ENCODE assay signal across 7 mouse cellular contexts in genomic region chr1:94469834-94470233, GRCm38 (mm10).
DNase-seq lines count a peak whose midpoint lies in the region; ATAC-seq lines count a peak whose summit lies in the region.
"Not testable (repeated sequence)": the region's sequence is repeated elsewhere in the genome, so short reads cannot be mapped to it uniquely, and the experiment has no call there.

No protein-coding gene starts in this region.

- WGBS in kidney, embryonic 16.5 days, result 97% methylated on average over 18 of the region's 18 CpGs
- 96% methylated on average over 18 of the region's 18 CpGs for WGBS in limb, embryonic 12.5 days

- not testable (repeated sequence) for H3K27ac ChIP-seq in kidney, embryonic 16.5 days (ENCODE audit: low read length); limb, embryonic 12.5 days

- not testable (repeated sequence) for H3K4me1 ChIP-seq in kidney, embryonic 16.5 days (ENCODE audit: insufficient read depth, low read length); limb, embryonic 12.5 days (replicated peaks)

- H3K4me3 ChIP-seq in kidney, embryonic 16.5 days (ENCODE audit: low read length); limb, embryonic 12.5 days (replicated peaks): not testable (repeated sequence)

- intact Hi-C loops in heart, postnatal 36 days (cut with DNase I), result not testable (repeated sequence)

- peak; percentile 69 for DNase-seq in cerebellum, adult 9-11 months
- DNase-seq in frontal cortex, postnatal 10 days (ENCODE audit: low spot score in 2 of 2), result peak; percentile 9 to 17
- DNase-seq in heart, postnatal 36 days, result peak; percentile 6 to 12
- peak; percentile 10 for DNase-seq in right cerebral cortex, postnatal 25 days

- ATAC-seq in kidney, embryonic 16.5 days (ENCODE audit: low FRiP score, low TSS enrichment), result peak; percentile 96
- ATAC-seq in limb, embryonic 12.5 days (ENCODE audit: insufficient number of reproducible peaks, insufficient read depth, low FRiP score, low TSS enrichment, low read depth), result peak; percentile 71; the same call in 1 of the 2 replicates
- peak; percentile 100 for ATAC-seq in megakaryocyte, adult 5-6 weeks (ENCODE audit: poor library complexity, severe bottlenecking)

- not testable (repeated sequence) for H3K9ac ChIP-seq in kidney, embryonic 16.5 days (replicated peaks; ENCODE audit: low read length); limb, embryonic 12.5 days (replicated peaks)

- not testable (repeated sequence) for H3K27me3 ChIP-seq in kidney, embryonic 16.5 days (ENCODE audit: insufficient read depth, low read length); limb, embryonic 12.5 days

- H3K4me2 ChIP-seq in kidney, embryonic 16.5 days (replicated peaks; ENCODE audit: low read depth, low read length); limb, embryonic 12.5 days: not testable (repeated sequence)

- not testable (repeated sequence) for H3K36me3 ChIP-seq in kidney, embryonic 16.5 days (ENCODE audit: insufficient read depth, low read length); limb, embryonic 12.5 days

- H3K9me3 ChIP-seq in kidney, embryonic 16.5 days (ENCODE audit: low read length); limb, embryonic 12.5 days: not testable (repeated sequence)

Comparison
In these comparisons a context has a peak if more than half of its experiments do, and no peak if none do; other contexts are left out.
1. DNase-seq: peak in every context shown above with its lines; median percentile 69 in cerebellum, adult 9-11 months; 13 in frontal cortex, postnatal 10 days; 10 in right cerebral cortex, postnatal 25 days; 9 in heart, postnatal 36 days.